Mouse (Mus musculus) lung, postnatal 0 days (tissue): ENCODE data around the gene Smg6. TPM values are rescaled to one million over a fixed set of nuclear protein-coding genes. Genes with fewer than 3 reads are reported as not detected.

Experiments used
- ATAC-seq: fragments of 200-750 bp; cut with Nextera tagmentation; 2 replicates; pipeline ENCODE4 v1.8.0; 2017; ENCODE audit warnings: moderate library complexity
- DNase-seq: peaks from one replicate; pipeline ENCODE4 v3.0.0-alpha.2; 2016; ENCODE audit warnings: low spot score
- H3K27ac ChIP-seq: fragments of 300-500 bp; sonication (generic); 2 replicates; pipeline ENCODE4 v1.5.1; 2014; ENCODE audit warnings: antibody characterized with exemption, mild to moderate bottlenecking, low read length, mixed read lengths
- H3K27me3 ChIP-seq: fragments of 300-500 bp; sonication (generic); replicated peaks from 2 replicates; pipeline ENCODE4 v1.6.1; 2014; ENCODE audit warnings: low read length, mixed read lengths; ENCODE audit not compliant: insufficient read depth
- H3K36me3 ChIP-seq: fragments of 300-500 bp; sonication (generic); 2 replicates; pipeline ENCODE4 v1.6.1; 2014; ENCODE audit warnings: low read length, mixed read lengths; ENCODE audit not compliant: insufficient read depth
- H3K4me1 ChIP-seq: fragments of 300-500 bp; sonication (generic); 2 replicates; pipeline ENCODE4 v1.6.1; 2014; ENCODE audit warnings: antibody characterized with exemption, low read depth, low read length, mixed read lengths; ENCODE audit not compliant: insufficient read depth
- H3K4me2 ChIP-seq: fragments of 300-500 bp; sonication (generic); replicated peaks from 2 replicates; pipeline ENCODE4 v1.6.1; 2014; ENCODE audit warnings: low read depth, mild to moderate bottlenecking, low read length, moderate library complexity, mixed read lengths
- H3K4me3 ChIP-seq: fragments of 300-500 bp; sonication (generic); 2 replicates; pipeline ENCODE4 v1.5.1; 2014; ENCODE audit warnings: low read depth, low read length
- H3K9ac ChIP-seq: fragments of 300-500 bp; sonication (generic); replicated peaks from 2 replicates; pipeline ENCODE4 v1.6.1; 2014; ENCODE audit warnings: low read depth, mild to moderate bottlenecking
- H3K9me3 ChIP-seq: fragments of 300-500 bp; sonication (generic); 2 replicates; pipeline ENCODE4 v1.6.1; 2016; ENCODE audit warnings: low read length, mixed read lengths
- CTCF ChIP-seq: IDR thresholded peaks from 2 replicates; pipeline ENCODE4 v1.5.1; 2016; ENCODE audit warnings: antibody characterized with exemption, mild to moderate bottlenecking
- EP300 ChIP-seq: IDR thresholded peaks from 2 replicates; pipeline ENCODE4 v1.6.1; 2016; ENCODE audit warnings: antibody characterized with exemption, mild to moderate bottlenecking, control low read depth
- WGBS: fragments of 180-500 bp; shearing (Covaris S2); extraction: QIAGEN DNeasy Blood & Tissue Kit; methylation state at CpG from one replicate; pipeline ENCODE4 v1.1.7; 2014; 5-methylcytosine and 5-hydroxymethylcytosine counted together
- polyA plus RNA-seq: library from polyadenylated mRNA; unstranded; fragments of >200 nt; fragmentation: Nextera tagmentation; extraction: Ambion mirVana; gene quantifications from 2 replicates; pipeline ENCODE4 v1.2.1, GENCODE M21; 2015

Smg6 gene
- polyA plus RNA-seq, 1 experiment from 2014 or later = 9.9 TPM

GRCm38 (mm10) chr11:75045822-75046221 lies 120.2 kb downstream of the Smg6 start:
- no peaks in the 10 kb centered on the region for H3K27me3 ChIP-seq
- no peak overlapping the region for H3K4me3 ChIP-seq
- H3K4me2 ChIP-seq = no peak overlapping the region
- H3K9ac ChIP-seq = no peak overlapping the region
- H3K4me1 ChIP-seq = peaks cover 18% of the 10 kb centered on the region; the same call in 1 of the 2 replicates
- no peak overlapping the region for H3K27ac ChIP-seq
- H3K36me3 ChIP-seq = no peaks in the 10 kb centered on the region; the same call in 1 of the 2 replicates
- 82% methylated on average over 4 of the region's 4 CpGs for WGBS
- H3K9me3 ChIP-seq = no peaks in the 10 kb centered on the region
- no peak for ATAC-seq
- TF ChIP-seq CTCF (no peak), EP300 (no peak)
- DNase-seq = no peak

- Histone ChIP-seq H3K4me1 (peaks cover 24% of the 10 kb centered on the region; the same call in 1 of the 2 replicates), H3K27me3 (no peaks in the 10 kb centered on the region), H3K4me2 (no peak overlapping the region), H3K4me3 (no peak overlapping the region), H3K36me3 (no peaks in the 10 kb centered on the region; the same call in 1 of the 2 replicates), H3K27ac (peak overlapping the region; percentile 34; the same call in 1 of the 2 replicates), H3K9ac (no peak overlapping the region), H3K9me3 (no peaks in the 10 kb centered on the region)
- DNase-seq (no peak), ATAC-seq (0 out of 2 replicates have a peak, but pooled peaks have one; percentile 2)
- TF ChIP-seq EP300 (no peak), CTCF (no peak)
- 62% methylated on average over 3 of the region's 3 CpGs for WGBS
Measured at GRCm38 (mm10) chr11:75046638-75047037, 121.0 kb downstream of the Smg6 start.

- H3K4me1 ChIP-seq = peaks cover 26% of the 10 kb centered on the region; the same call in 1 of the 2 replicates
- WGBS = 31% methylated on average over 6 of the region's 6 CpGs
- peak; percentile 91 for DNase-seq
Measured at GRCm38 (mm10) chr11:75047066-75047465, 121.4 kb downstream of the Smg6 start.

GRCm38 (mm10) chr11:75047736-75048407 lies 122.2 kb downstream of the Smg6 start:
- Histone ChIP-seq H3K4me3 (no peak overlapping the region), H3K9ac (no peak overlapping the region), H3K27me3 (no peaks in the 10 kb centered on the region), H3K36me3 (no peaks in the 10 kb centered on the region), H3K9me3 (no peaks in the 10 kb centered on the region), H3K27ac (peak overlapping the region; percentile 60), H3K4me2 (no peak overlapping the region), H3K4me1 (peaks cover 34% of the 10 kb centered on the region; the same call in 1 of the 2 replicates)
- no peak for DNase-seq
- TF ChIP-seq EP300 (no peak), CTCF (no peak)
- ATAC-seq = no peak
- WGBS = 70% methylated on average over 7 of the region's 7 CpGs

More at GRCm38 (mm10) chr11:75047066-75047465, 121.4 kb downstream of the Smg6 start:
- Histone ChIP-seq H3K36me3 (no peaks in the 10 kb centered on the region; the same call in 1 of the 2 replicates), H3K9me3 (no peaks in the 10 kb centered on the region), H3K27me3 (no peaks in the 10 kb centered on the region), H3K9ac (no peak overlapping the region), H3K27ac (peak overlapping the region; percentile 34; the same call in 1 of the 2 replicates), H3K4me3 (no peak overlapping the region), H3K4me2 (no peak overlapping the region)
- TF ChIP-seq EP300 (peak; percentile 84), CTCF (no peak)
- ATAC-seq = peak; percentile 78

GRCm38 (mm10) chr11:75049146-75049545 lies 123.5 kb downstream of the Smg6 start:
- ATAC-seq = no peak
- no peak overlapping the region for H3K4me3 ChIP-seq
- DNase-seq = no peak
- no peaks in the 10 kb centered on the region for H3K9me3 ChIP-seq
- H3K9ac ChIP-seq = no peak overlapping the region
- 19% methylated on average over 2 of the region's 2 CpGs for WGBS
- 0 out of 2 replicates have a peak overlapping the region, but pooled peaks have one; percentile 33 for H3K27ac ChIP-seq
- no peaks in the 10 kb centered on the region for H3K27me3 ChIP-seq
- H3K4me2 ChIP-seq = no peak overlapping the region
- H3K4me1 ChIP-seq = peaks cover 42% of the 10 kb centered on the region; the same call in 1 of the 2 replicates
- TF ChIP-seq EP300 (no peak), CTCF (no peak)
- H3K36me3 ChIP-seq = no peaks in the 10 kb centered on the region

- H3K9ac ChIP-seq = no peak overlapping the region
- no peak for ATAC-seq
- H3K4me1 ChIP-seq = peaks cover 49% of the 10 kb centered on the region; the same call in 1 of the 2 replicates
- 48% methylated on average over 2 of the region's 2 CpGs for WGBS
- no peak overlapping the region for H3K27ac ChIP-seq
- H3K4me2 ChIP-seq = no peak overlapping the region
- H3K27me3 ChIP-seq = no peaks in the 10 kb centered on the region
- H3K4me3 ChIP-seq = no peak overlapping the region
- no peaks in the 10 kb centered on the region for H3K36me3 ChIP-seq
- DNase-seq = no peak
- no peaks in the 10 kb centered on the region for H3K9me3 ChIP-seq
- no peak for TF ChIP-seq EP300
- no peak for TF ChIP-seq CTCF
Measured at GRCm38 (mm10) chr11:75049807-75050206, 124.2 kb downstream of the Smg6 start.
